Mouse (Mus musculus): ENCODE measurements around the gene Mogat2.

Mogat2 gene

GRCm38 (mm10) chr7:99234916-99235315 is 3.5 kb downstream of the Mogat2 start:
- DNase-seq, result no peak

GRCm38 (mm10) chr7:99232571-99232970 is 5.8 kb downstream of the Mogat2 start:
- no peak for DNase-seq

- DNase-seq, result no peak
Measured at GRCm38 (mm10) chr7:99230061-99230747, 8.2 kb downstream of the Mogat2 start.

- peak; percentile 35 to 36 for DNase-seq
Measured at GRCm38 (mm10) chr7:99229411-99229810, 9.0 kb downstream of the Mogat2 start.

- no peak for DNase-seq
Measured at GRCm38 (mm10) chr7:99228825-99229224, 9.6 kb downstream of the Mogat2 start.

- no peak for DNase-seq
Measured at GRCm38 (mm10) chr7:99227267-99227666, 11.2 kb downstream of the Mogat2 start.

GRCm38 (mm10) chr7:99226662-99227061 is 11.8 kb downstream of the Mogat2 start:
- DNase-seq, result no peak

- DNase-seq, result no peak
Measured at GRCm38 (mm10) chr7:99225421-99225820, 13.0 kb downstream of the Mogat2 start.

- no peak for DNase-seq
Measured at GRCm38 (mm10) chr7:99224648-99225190, 13.7 kb downstream of the Mogat2 start.

- no peak for DNase-seq
Measured at GRCm38 (mm10) chr7:99224225-99224624, 14.2 kb downstream of the Mogat2 start.

- no peak for DNase-seq
Measured at GRCm38 (mm10) chr7:99217338-99218074, 20.9 kb downstream of the Mogat2 start.

GRCm38 (mm10) chr7:99215347-99215855 is 23.0 kb downstream of the Mogat2 start:
- DNase-seq, result no peak

- no peak for DNase-seq
Measured at GRCm38 (mm10) chr7:99214621-99215185, 23.7 kb downstream of the Mogat2 start.

- no peak for DNase-seq
Measured at GRCm38 (mm10) chr7:99213686-99214085, 24.7 kb downstream of the Mogat2 start.

- no peak for DNase-seq
Measured at GRCm38 (mm10) chr7:99213056-99213455, 25.4 kb downstream of the Mogat2 start.

- no peak for DNase-seq
Measured at GRCm38 (mm10) chr7:99208704-99209103, 29.7 kb downstream of the Mogat2 start.

- no peak for DNase-seq
Measured at GRCm38 (mm10) chr7:99206364-99206763, 32.1 kb downstream of the Mogat2 start.

GRCm38 (mm10) chr7:99202163-99202562 is 36.3 kb downstream of the Mogat2 start:
- DNase-seq, result no peak

GRCm38 (mm10) chr7:99200290-99200689 is 38.1 kb downstream of the Mogat2 start:
- no peak for DNase-seq

- DNase-seq, result no peak
Measured at GRCm38 (mm10) chr7:99199451-99200175, 38.8 kb downstream of the Mogat2 start.

- DNase-seq, result no peak
Measured at GRCm38 (mm10) chr7:99198811-99199210, 39.6 kb downstream of the Mogat2 start.

GRCm38 (mm10) chr7:99194511-99194910 is 43.9 kb downstream of the Mogat2 start:
- no peak for DNase-seq

GRCm38 (mm10) chr7:99193926-99194325 is 44.5 kb downstream of the Mogat2 start:
- no peak for DNase-seq
